Mouse (Mus musculus): ENCODE measurements at regions not wholly inside any gene's neighbourhood (a gene's known extent, or its start where the extent isn't known, plus 50 kb on each side); places are given as distances from the start of the nearest gene placed in this dataset.

- no peak for DNase-seq
Observed at GRCm38 (mm10) chr1:90514176-90514575, 88.6 kb upstream of the Cops8 start.

- peak; percentile 31 for DNase-seq
Observed at GRCm38 (mm10) chr1:90518584-90519265, 84.1 kb upstream of the Cops8 start.

GRCm38 (mm10) chr1:90519284-90520275 lies 83.2 kb upstream of the Cops8 start:
- DNase-seq: no peak

GRCm38 (mm10) chr1:90522294-90522693 lies 80.5 kb upstream of the Cops8 start:
- no peak for DNase-seq

DNA sequence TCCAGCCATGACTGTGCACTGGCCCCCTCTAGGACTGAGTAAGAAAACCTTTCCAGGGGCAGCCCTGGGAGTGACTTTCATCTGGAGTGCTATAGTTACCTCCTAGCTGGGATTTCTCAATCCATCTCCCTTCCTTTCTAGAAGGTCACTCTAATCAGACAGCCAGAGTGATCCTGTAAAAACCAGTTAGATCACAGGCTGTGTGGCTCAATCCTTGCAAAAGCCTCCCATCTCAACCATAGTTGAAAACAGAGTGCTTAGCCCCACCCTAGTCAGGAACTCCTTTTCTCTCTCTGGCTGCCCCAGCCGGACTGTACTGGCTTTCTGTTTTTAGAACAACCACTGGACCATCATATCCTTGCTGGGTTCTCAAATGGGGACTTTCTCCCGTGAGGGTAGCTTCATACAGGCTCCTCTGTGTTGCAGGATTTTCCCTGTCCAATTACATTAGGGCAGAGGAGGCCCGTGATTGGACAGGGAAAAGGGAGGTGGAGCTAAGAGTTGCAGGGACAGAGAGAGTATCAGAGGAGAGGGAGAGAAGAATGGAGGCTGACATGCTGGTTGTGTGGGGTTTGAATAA lies 78.0 kb upstream of the Cops8 start:
- DNase-seq: no peak

GRCm38 (mm10) chr1:90526311-90526710 lies 76.5 kb upstream of the Cops8 start:
- DNase-seq: no peak

DNA sequence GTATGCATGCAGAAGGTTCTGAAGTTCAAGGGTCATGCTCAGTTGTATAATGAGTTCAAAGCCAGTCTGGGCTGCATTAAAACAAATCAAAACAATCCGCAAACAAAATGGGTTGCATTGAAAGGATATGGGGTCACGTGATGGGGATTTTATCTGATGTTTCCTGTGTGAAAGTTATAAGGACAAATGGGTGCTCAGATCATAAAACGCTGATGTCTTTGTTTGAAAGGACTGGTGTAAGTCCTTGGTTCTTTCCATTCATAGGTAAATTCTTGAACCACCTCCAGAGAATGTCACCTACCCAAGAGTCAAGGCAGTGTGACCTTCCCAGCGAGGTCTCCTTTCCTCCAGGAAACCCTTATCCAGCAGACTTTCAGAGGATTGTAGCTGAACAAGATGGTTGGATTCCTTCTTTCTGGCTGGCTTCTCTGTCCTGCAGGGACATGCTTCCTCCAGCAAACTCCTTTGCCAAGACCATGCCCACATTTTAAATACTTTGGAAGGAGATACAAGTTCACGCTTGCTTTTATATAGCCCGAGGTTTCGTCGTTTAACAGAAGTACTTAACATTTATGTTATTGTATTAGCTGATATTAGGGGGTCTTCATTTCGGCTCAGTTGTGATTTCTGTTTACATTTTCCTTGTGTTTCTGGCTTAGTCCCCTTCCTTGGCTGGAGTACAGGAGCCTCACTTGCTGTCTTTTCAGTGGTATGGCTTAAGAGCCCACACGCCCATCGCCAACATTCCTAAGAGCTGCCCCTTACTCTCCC lies 74.6 kb upstream of the Cops8 start:
- no peak for DNase-seq

GRCm38 (mm10) chr1:90533481-90533880 lies 69.3 kb upstream of the Cops8 start:
- DNase-seq: no peak

- DNase-seq: no peak
Observed at GRCm38 (mm10) chr1:90536105-90536504, 66.7 kb upstream of the Cops8 start.

- no peak for DNase-seq
Observed at GRCm38 (mm10) chr1:90543801-90544795, 58.7 kb upstream of the Cops8 start.

GRCm38 (mm10) chr1:90544821-90545536 lies 57.8 kb upstream of the Cops8 start:
- no peak for DNase-seq

GRCm38 (mm10) chr1:90552644-90553043 lies 50.1 kb upstream of the Cops8 start:
- DNase-seq: no peak
